Mouse (Mus musculus) embryonic facial prominence, embryonic 13.5 days (tissue): Measurements from ENCODE around the gene Phpt1. TPM values are rescaled to one million over a fixed set of nuclear protein-coding genes. Genes with fewer than 3 reads are reported as not detected.
A peak's percentile ranks its signal among the peaks of the same experiment; 100 is the strongest.

ENCODE experiments used
- ATAC-seq: fragments of 200-750 bp; cut with Nextera tagmentation; 2 replicates; pipeline ENCODE4 v1.8.0; 2017; ENCODE audit warnings: low read depth; ENCODE audit not compliant: insufficient number of reproducible peaks, insufficient read depth, low FRiP score, low TSS enrichment
- H3K27ac ChIP-seq: fragments of 300-500 bp; sonication (generic); 2 replicates; pipeline ENCODE4 v1.5.1; 2015; ENCODE audit warnings: moderate library complexity, mild to moderate bottlenecking, inconsistent platforms
- H3K27me3 ChIP-seq: fragments of 300-500 bp; sonication (generic); 2 replicates; pipeline ENCODE4 v1.6.1; 2015; ENCODE audit warnings: mild to moderate bottlenecking, inconsistent platforms
- H3K36me3 ChIP-seq: fragments of 300-500 bp; sonication (generic); 2 replicates; pipeline ENCODE4 v1.6.1; 2015; ENCODE audit warnings: mild to moderate bottlenecking, inconsistent platforms
- H3K4me1 ChIP-seq: fragments of 300-500 bp; sonication (generic); 2 replicates; pipeline ENCODE4 v1.6.1; 2015; ENCODE audit warnings: inconsistent platforms
- H3K4me2 ChIP-seq: fragments of 300-500 bp; sonication (generic); 2 replicates; pipeline ENCODE4 v1.6.1; 2015; ENCODE audit warnings: moderate library complexity, mild to moderate bottlenecking, inconsistent platforms
- H3K4me3 ChIP-seq: fragments of 300-500 bp; sonication (generic); 2 replicates; pipeline ENCODE4 v1.5.1; 2015; ENCODE audit warnings: mild to moderate bottlenecking, inconsistent platforms
- H3K9ac ChIP-seq: fragments of 300-500 bp; sonication (generic); 2 replicates; pipeline ENCODE4 v1.6.1; 2015; ENCODE audit warnings: mild to moderate bottlenecking, inconsistent platforms
- H3K9me3 ChIP-seq: fragments of 300-500 bp; sonication (generic); 2 replicates; pipeline ENCODE4 v1.6.1; 2016; ENCODE audit warnings: inconsistent platforms
- WGBS: fragments of 180-500 bp; shearing (Covaris S2); methylation state at CpG from one replicate; pipeline ENCODE4 v1.1.7; 2015; ENCODE audit warnings: mixed read lengths; 5-methylcytosine and 5-hydroxymethylcytosine counted together
- polyA plus RNA-seq: library from polyadenylated mRNA; unstranded; fragments of >200 nt; fragmentation: Nextera tagmentation; extraction: Ambion mirVana; gene quantifications from 2 replicates; pipeline ENCODE4 v1.2.1, GENCODE M21; 2015

Phpt1 gene
- polyA plus RNA-seq: 169 and 174 TPM in 2 replicates

GRCm38 (mm10) chr2:25574579-25575431 is at the start of gene Phpt1, which contains the start of gene Mamdc4:
Phpt1 (minus strand) TSS chr2:25575224.
Mamdc4 (minus strand) TSS chr2:25574845.
- Histone ChIP-seq H3K9me3 (no peaks in the 10 kb centered on the region), H3K36me3 (peaks cover 31% of the 10 kb centered on the region), H3K9ac (peak within 1 kb of the TSS; percentile 78), H3K27me3 (peaks cover 42% of the 10 kb centered on the region), H3K4me3 (peak within 1 kb of the TSS; percentile 64), H3K4me2 (peak within 1 kb of the TSS; percentile 95), H3K27ac (peak within 1 kb of the TSS; percentile 93), H3K4me1 (peaks cover 54% of the 10 kb centered on the region)
- WGBS: under 1% methylated on average over 44 of the region's 45 CpGs
- ATAC-seq: peak; percentile 97

GRCm38 (mm10) chr2:25621229-25622200 is 46.5 kb upstream of the Phpt1 start, which contains the start of gene Tmem141:
Tmem141 (minus strand) TSS chr2:25622005.
- Histone ChIP-seq H3K9me3 (no peaks in the 10 kb centered on the region), H3K4me1 (peaks cover 13% of the 10 kb centered on the region), H3K4me2 (peak within 1 kb of the TSS; percentile 86), H3K27ac (peak within 1 kb of the TSS; percentile 72), H3K4me3 (peak within 1 kb of the TSS; percentile 55), H3K9ac (peak within 1 kb of the TSS; percentile 68), H3K36me3 (no peaks in the 10 kb centered on the region), H3K27me3 (peaks cover 19% of the 10 kb centered on the region)
- 5% methylated on average over 34 of the region's 34 CpGs for WGBS
- peak; percentile 73 for ATAC-seq

- Histone ChIP-seq H3K9me3 (no peaks in the 10 kb centered on the region), H3K4me2 (peak overlapping the region; percentile 86), H3K27me3 (peaks cover 26% of the 10 kb centered on the region), H3K9ac (peak overlapping the region; percentile 68; the same call in 1 of the 2 replicates), H3K36me3 (no peaks in the 10 kb centered on the region), H3K4me3 (peak overlapping the region; percentile 55), H3K4me1 (peaks cover 18% of the 10 kb centered on the region), H3K27ac (peak overlapping the region; percentile 72; the same call in 1 of the 2 replicates)
- no peak for ATAC-seq
- WGBS: 86% methylated on average over 4 of the region's 4 CpGs
These were observed 45.8 kb upstream of the Phpt1 start for GRCm38 (mm10) chr2:25620852-25621228.

DNA sequence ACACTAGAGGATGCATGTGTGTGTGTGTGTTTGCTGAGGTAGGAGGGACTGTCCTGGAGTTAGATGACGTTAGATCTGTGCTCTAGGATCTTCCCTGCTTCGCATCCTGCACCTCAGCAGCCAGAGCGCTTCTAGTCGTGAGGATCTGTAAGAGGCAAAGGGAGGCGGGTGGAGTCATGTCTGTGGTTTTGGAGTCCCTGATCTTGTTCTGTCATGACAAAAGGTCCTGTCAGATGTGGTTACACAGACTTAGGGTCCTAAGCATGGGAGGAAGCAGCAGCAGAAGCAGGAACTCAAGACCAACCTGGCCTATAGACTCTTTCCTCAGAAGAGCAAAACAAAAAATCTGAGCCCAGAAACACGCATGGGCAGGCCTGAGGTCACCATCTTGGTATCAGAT is 45.4 kb upstream of the Phpt1 start:
- no peaks in the 10 kb centered on the region for H3K9me3 ChIP-seq
- no peak overlapping the region for H3K4me3 ChIP-seq
- peak overlapping the region; percentile 68 for H3K9ac ChIP-seq
- no peaks in the 10 kb centered on the region for H3K36me3 ChIP-seq
- 0 out of 2 replicates have a peak overlapping the region, but pooled peaks have one; percentile 72 for H3K27ac ChIP-seq
- peak overlapping the region; percentile 86; the same call in 1 of the 2 replicates for H3K4me2 ChIP-seq
- no peak for ATAC-seq
- H3K27me3 ChIP-seq: peaks cover 31% of the 10 kb centered on the region
- 70% methylated on average over 6 of the region's 6 CpGs for WGBS
- peaks cover 19% of the 10 kb centered on the region for H3K4me1 ChIP-seq

- 78% methylated on average over 3 of the region's 3 CpGs for WGBS
- H3K27ac ChIP-seq: no peak within 1 kb of the TSS
- peaks cover 19% of the 10 kb centered on the region for H3K4me1 ChIP-seq
- peak within 1 kb of the TSS; percentile 49; the same call in 1 of the 2 replicates for H3K9ac ChIP-seq
- peaks cover 53% of the 10 kb centered on the region for H3K27me3 ChIP-seq
- no peak for ATAC-seq
- no peaks in the 10 kb centered on the region for H3K36me3 ChIP-seq
- peak within 1 kb of the TSS; percentile 42; the same call in 1 of the 2 replicates for H3K4me2 ChIP-seq
- peak within 1 kb of the TSS; percentile 23; the same call in 1 of the 2 replicates for H3K4me3 ChIP-seq
- H3K9me3 ChIP-seq: no peaks in the 10 kb centered on the region
These were observed 42.6 kb upstream of the Phpt1 start, which contains the start of gene Ccdc183 for GRCm38 (mm10) chr2:25617578-25617977. Ccdc183 (minus strand) TSS chr2:25617678.

DNA sequence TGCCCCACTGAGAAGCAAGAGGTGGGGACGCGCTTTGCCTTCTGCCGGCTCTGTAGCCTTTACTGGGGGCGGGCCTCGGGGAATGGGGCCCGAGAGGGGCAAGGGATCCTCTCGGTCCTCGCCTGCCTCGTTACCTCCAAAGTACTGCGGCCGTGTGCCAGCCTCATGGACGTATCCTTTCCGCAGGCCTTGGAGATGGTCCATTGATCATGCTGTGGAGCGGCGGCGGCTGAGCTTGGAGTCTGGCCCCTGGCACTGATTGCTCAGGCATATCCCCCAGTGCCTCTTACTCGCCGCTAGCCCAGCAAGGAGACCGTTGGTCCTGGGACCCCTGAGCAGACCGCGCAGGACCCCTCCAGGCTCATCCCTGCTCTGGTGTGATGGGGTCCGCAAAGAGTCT is 41.4 kb upstream of the Phpt1 start:
- WGBS: 18% methylated on average over 22 of the region's 22 CpGs

DNA sequence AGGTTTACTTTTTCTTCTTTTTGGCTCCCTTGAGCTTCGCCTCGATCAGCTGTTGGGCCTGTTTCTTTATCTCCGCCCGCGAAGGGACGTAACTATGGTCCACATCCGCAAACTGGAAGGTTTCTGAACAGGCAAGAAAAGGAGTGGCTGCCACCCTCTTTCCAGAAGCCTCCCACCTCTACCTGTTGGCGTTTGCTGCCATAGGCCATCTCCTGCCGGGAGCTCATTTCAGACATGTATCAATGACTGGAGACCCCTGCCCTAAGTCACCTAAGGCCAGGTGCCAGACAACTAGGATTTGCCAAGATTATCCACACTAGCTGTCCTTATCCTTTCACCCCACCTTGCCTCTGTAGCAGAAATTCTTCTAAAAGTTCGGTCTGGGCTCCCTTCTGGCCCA is 33.6 kb upstream of the Phpt1 start:
- peak overlapping the region; percentile 69 for H3K4me2 ChIP-seq
- peaks cover 6% of the 10 kb centered on the region; the same call in 1 of the 2 replicates for H3K27me3 ChIP-seq
- H3K4me1 ChIP-seq: peaks cover 16% of the 10 kb centered on the region
- H3K9me3 ChIP-seq: no peaks in the 10 kb centered on the region
- H3K9ac ChIP-seq: peak overlapping the region; percentile 98
- no peak for ATAC-seq
- peak overlapping the region; percentile 95 for H3K27ac ChIP-seq
- H3K36me3 ChIP-seq: 0 out of 2 replicates have a peak, but pooled peaks cover 2% of the 10 kb centered on the region
- 67% methylated on average over 10 of the region's 10 CpGs for WGBS
- peak overlapping the region; percentile 100 for H3K4me3 ChIP-seq

More for the DNA sequence above, 41.4 kb upstream of the Phpt1 start:
- Histone ChIP-seq H3K27ac (no peak overlapping the region), H3K27me3 (peaks cover 53% of the 10 kb centered on the region), H3K4me2 (peak overlapping the region; percentile 42), H3K36me3 (no peaks in the 10 kb centered on the region), H3K4me3 (peak overlapping the region; percentile 23), H3K9me3 (no peaks in the 10 kb centered on the region), H3K9ac (peak overlapping the region; percentile 49; the same call in 1 of the 2 replicates), H3K4me1 (peaks cover 18% of the 10 kb centered on the region)
- ATAC-seq: no peak

GRCm38 (mm10) chr2:25607761-25608622 is 33.0 kb upstream of the Phpt1 start, which contains the start of gene Rabl6:
Rabl6 (minus strand) TSS chr2:25608521.
- H3K27ac ChIP-seq: peak within 1 kb of the TSS; percentile 95
- peak within 1 kb of the TSS; percentile 98 for H3K9ac ChIP-seq
- no peaks in the 10 kb centered on the region for H3K27me3 ChIP-seq
- H3K4me1 ChIP-seq: peaks cover 16% of the 10 kb centered on the region
- peaks cover 7% of the 10 kb centered on the region for H3K36me3 ChIP-seq
- no peaks in the 10 kb centered on the region for H3K9me3 ChIP-seq
- H3K4me3 ChIP-seq: peak within 1 kb of the TSS; percentile 100
- H3K4me2 ChIP-seq: peak within 1 kb of the TSS; percentile 69
- ATAC-seq: peak; percentile 89
- WGBS: under 1% methylated on average over 80 of the region's 80 CpGs

DNA sequence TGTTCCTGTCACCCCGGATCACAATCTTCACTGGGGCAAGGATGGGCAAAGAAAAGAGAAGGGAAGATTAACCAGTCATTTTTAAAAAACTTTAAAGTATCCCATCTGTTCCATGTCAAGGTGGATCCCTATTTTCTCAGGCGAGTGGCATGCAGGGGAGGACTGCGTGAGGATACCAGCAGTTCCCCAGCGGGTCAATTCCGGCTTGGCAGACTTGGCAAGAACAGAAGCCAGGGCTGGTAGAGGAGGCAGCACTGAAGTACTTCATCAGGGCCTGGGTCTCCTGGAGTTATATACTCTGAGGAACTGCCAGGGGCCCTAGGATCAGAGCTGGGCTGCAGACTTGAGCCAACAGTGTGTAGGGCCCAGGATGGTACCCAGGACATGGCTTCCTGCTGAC is 27.5 kb upstream of the Phpt1 start:
- peaks cover 62% of the 10 kb centered on the region for H3K36me3 ChIP-seq
- 90% methylated on average over 5 of the region's 5 CpGs for WGBS

GRCm38 (mm10) chr2:25600037-25600436 is 25.0 kb upstream of the Phpt1 start:
- no peaks in the 10 kb centered on the region for H3K27me3 ChIP-seq
- H3K27ac ChIP-seq: no peak overlapping the region
- H3K4me1 ChIP-seq: no peaks in the 10 kb centered on the region
- WGBS: 94% methylated on average over 2 of the region's 2 CpGs
- peaks cover 86% of the 10 kb centered on the region for H3K36me3 ChIP-seq
- no peak overlapping the region for H3K4me2 ChIP-seq
- no peaks in the 10 kb centered on the region for H3K9me3 ChIP-seq
- no peak overlapping the region for H3K4me3 ChIP-seq
- H3K9ac ChIP-seq: no peak overlapping the region
- ATAC-seq: no peak

More for the DNA sequence above, 27.5 kb upstream of the Phpt1 start:
- peaks cover 11% of the 10 kb centered on the region for H3K4me1 ChIP-seq
- no peak for ATAC-seq
- no peak overlapping the region for H3K4me3 ChIP-seq
- H3K4me2 ChIP-seq: no peak overlapping the region
- no peaks in the 10 kb centered on the region for H3K27me3 ChIP-seq
- no peak overlapping the region for H3K9ac ChIP-seq
- no peak overlapping the region for H3K27ac ChIP-seq
- H3K9me3 ChIP-seq: no peaks in the 10 kb centered on the region
